In the genomic region with DNA sequence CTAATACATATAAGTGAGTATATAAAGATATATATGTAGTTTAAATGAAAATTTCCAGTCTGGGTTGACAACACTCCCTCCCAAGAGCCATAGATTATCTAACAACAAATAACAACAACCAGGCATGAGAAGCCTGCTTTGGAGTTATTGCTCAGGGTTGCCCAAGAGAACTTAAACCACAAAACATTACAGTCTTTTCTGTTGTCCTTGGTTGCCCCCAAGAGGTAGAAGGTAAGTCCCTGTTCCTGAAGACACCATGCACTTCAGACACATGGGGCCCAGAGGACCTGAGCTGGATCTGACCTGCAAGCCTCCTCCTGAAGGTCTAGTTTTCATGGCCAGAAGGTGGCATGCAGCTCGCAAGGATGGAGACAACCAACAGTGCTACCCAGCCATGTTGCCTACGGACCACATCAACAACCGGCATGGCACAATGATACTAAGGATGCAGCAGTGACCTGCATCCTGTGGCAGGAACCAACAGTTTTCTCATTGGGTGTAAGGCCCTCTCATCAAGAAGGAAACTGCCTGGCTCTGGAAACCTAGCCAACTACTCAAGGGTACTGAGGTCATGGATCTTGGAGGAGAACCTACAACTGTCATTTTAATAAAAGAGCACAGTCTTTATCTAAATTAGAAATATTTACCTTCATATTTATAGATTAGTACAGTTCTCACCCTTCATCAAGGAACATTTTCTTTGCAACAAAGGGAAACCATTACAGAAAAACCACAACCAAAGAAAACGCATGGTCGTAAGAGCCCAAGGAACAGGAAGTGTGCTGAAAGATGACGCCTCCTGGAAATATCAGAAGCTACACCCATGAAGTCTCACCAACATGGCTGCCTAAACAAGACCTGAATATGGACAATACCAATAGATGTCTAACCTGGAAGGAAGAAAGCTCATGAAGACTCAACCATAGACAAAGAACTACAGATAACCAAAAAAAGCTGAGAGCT, we compare ENCODE assay signal across 28 mouse cellular contexts. TPM values are rescaled to one million over a fixed set of nuclear protein-coding genes. Genes with fewer than 3 reads are reported as not detected.
DNase-seq lines count a peak whose midpoint lies in the region; ATAC-seq and TF ChIP-seq lines count a peak whose summit lies in the region.
"Had no signal": no experiment of that assay in that cellular context is flagged by ENCODE, and none has a peak within 500 bp of the region (broad histone marks: within the 10 kb centered on the region; RNA-seq: fewer than 3 reads in every experiment).

No protein-coding gene starts in this region.

- H3K4me1 ChIP-seq in liver, postnatal 0 days (ENCODE audit: insufficient read depth) = no peaks in the 10 kb centered on the region
- H3K4me1 ChIP-seq in liver, embryonic 12.5 days = peaks cover 6% of the 10 kb centered on the region; the same call in 1 of the 2 replicates
- H3K4me1 ChIP-seq: embryonic facial prominence, embryonic 13.5 days; neural tube, embryonic 12.5 days had no signal

- H3K4me3 ChIP-seq in liver, postnatal 0 days (ENCODE audit: low read depth, low read length) = no peak overlapping the region
- H3K4me3 ChIP-seq in liver, embryonic 12.5 days = no peak overlapping the region
- H3K4me3 ChIP-seq: embryonic facial prominence, embryonic 13.5 days; heart, embryonic 13.5 days; limb, embryonic 10.5 days; lung, embryonic 15.5 days; neural tube, embryonic 12.5 days had no signal

- no peak overlapping the region for H3K4me2 ChIP-seq in liver, postnatal 0 days (ENCODE audit: low read depth, low read length)
- H3K4me2 ChIP-seq in liver, embryonic 12.5 days = no peak overlapping the region
- H3K4me2 ChIP-seq: embryonic facial prominence, embryonic 13.5 days; heart, embryonic 13.5 days; liver, embryonic 11.5 days; lung, embryonic 15.5 days; midbrain, embryonic 11.5 days; neural tube, embryonic 12.5 days had no signal

- H3K36me3 ChIP-seq in liver, postnatal 0 days (replicated peaks; ENCODE audit: insufficient read depth, low read length) = no peaks in the 10 kb centered on the region
- H3K36me3 ChIP-seq in liver, embryonic 12.5 days = no peaks in the 10 kb centered on the region
- H3K36me3 ChIP-seq: embryonic facial prominence, embryonic 13.5 days; heart, embryonic 13.5 days; limb, embryonic 10.5 days; lung, embryonic 15.5 days; neural tube, embryonic 12.5 days had no signal

- ATAC-seq in liver, postnatal 0 days = no peak
- no peak for ATAC-seq in liver, embryonic 12.5 days
- ATAC-seq in granulocyte monocyte progenitor cell, adult 5-6 weeks (replicated peaks; ENCODE audit: poor library complexity, severe bottlenecking) = peak; percentile 52
- ATAC-seq: forebrain, embryonic 16.5 days; hindbrain, postnatal 0 days had no signal

- intact Hi-C loops in left cerebral cortex, postnatal 36 days (cut with DNase I) = no loop called here

- no peak overlapping the region for H3K27ac ChIP-seq in liver, postnatal 0 days (ENCODE audit: low read depth)
- no peak overlapping the region for H3K27ac ChIP-seq in liver, embryonic 12.5 days
- H3K27ac ChIP-seq: embryonic facial prominence, embryonic 13.5 days; heart, embryonic 13.5 days; hindbrain, postnatal 0 days; limb, embryonic 10.5 days; lung, embryonic 15.5 days; macrophage; neural tube, embryonic 12.5 days had no signal

- no peak overlapping the region for H3K9ac ChIP-seq in liver, postnatal 0 days (replicated peaks)
- H3K9ac ChIP-seq in liver, embryonic 12.5 days = no peak overlapping the region
- H3K9ac ChIP-seq: embryonic facial prominence, embryonic 13.5 days; heart, embryonic 13.5 days; lung, embryonic 15.5 days; neural tube, embryonic 12.5 days had no signal

- 70% methylated on average over 6 of the region's 6 CpGs for WGBS in liver, postnatal 0 days (ENCODE audit: insufficient replicate concordance)
- WGBS in liver, embryonic 12.5 days (ENCODE audit: insufficient replicate concordance) = 62% methylated on average over 6 of the region's 6 CpGs

- 0 out of 2 replicates have a peak, but pooled peaks cover 3% of the 10 kb centered on the region for H3K27me3 ChIP-seq in liver, postnatal 0 days (ENCODE audit: insufficient read depth, low read length)
- peaks cover 27% of the 10 kb centered on the region for H3K27me3 ChIP-seq in liver, embryonic 12.5 days (replicated peaks)
- H3K27me3 ChIP-seq: embryonic facial prominence, embryonic 13.5 days; neural tube, embryonic 12.5 days had no signal

- DNase-seq in liver, postnatal 0 days = no peak
- peak; percentile 47 to 52 for DNase-seq in CD8-positive naive resting alpha-beta T cell, adult 2 months (ENCODE audit: low read depth in 2 of 2, low spot score in 2 of 2)
- DNase-seq in thymus, postnatal 14 days = peak; percentile 56
- no peak for DNase-seq in adrenal gland, postnatal 36 days
- no peak for DNase-seq in kidney, adult 18-20 months
- DNase-seq in left cerebral cortex, postnatal 36 days (ENCODE audit: low spot score in 2 of 2) = no peak
- DNase-seq: adrenal gland, adult 2 months; cerebellum, adult 9-11 months; kidney, adult 2 months; kidney, postnatal 25 days had no signal

- TF ChIP-seq CTCF in liver, postnatal 0 days (IDR thresholded peaks at IDR 0.05; ENCODE audit: low read depth) = peak; percentile 18; the same call in 1 of the 2 replicates

- TF ChIP-seq EP300 in liver, postnatal 0 days (IDR thresholded peaks at IDR 0.05; ENCODE audit: low read depth) = no peak

- H3K9me3 ChIP-seq in liver, postnatal 0 days (ENCODE audit: low read length) = no peaks in the 10 kb centered on the region
- H3K9me3 ChIP-seq in liver, embryonic 12.5 days (replicated peaks) = no peaks in the 10 kb centered on the region
- H3K9me3 ChIP-seq: embryonic facial prominence, embryonic 13.5 days; heart, embryonic 13.5 days; limb, embryonic 10.5 days; lung, embryonic 15.5 days; neural tube, embryonic 12.5 days had no signal

RNA-seq across cellular contexts. Expression of gene Enthd1, which starts 9.8 kb away (rescaled TPM):
- polyA plus RNA-seq in liver, postnatal 0 days (2015; fragmentation: Nextera tagmentation; extraction: Ambion mirVana) = not detected in 2 replicates
- polyA plus RNA-seq in liver, embryonic 12.5 days (2016; fragmentation: Nextera tagmentation; extraction: Ambion mirVana) = not detected in 2 replicates
- not detected in 2 replicates for total RNA-seq in granulocyte monocyte progenitor cell, adult 5-6 weeks (2014; fragmentation: Nextera tagmentation)
- not detected in 2 replicates for total RNA-seq in granulocyte monocyte progenitor cell, adult 5-6 weeks (2017)
- total RNA-seq in adrenal gland, postnatal 36 days (2021) = not detected
- not detected for total RNA-seq in left cerebral cortex, postnatal 36 days (2021)
- total RNA-seq: adrenal gland, adult 2 months; gastrocnemius, postnatal 4 days; hematopoietic stem cell, adult 5-6 weeks; hindbrain, postnatal 0 days; layer of hippocampus, adult 8-10 months; left cerebral cortex, adult 18-20 months; MEL; monocyte, adult 5-6 weeks had no signal
- polyA plus RNA-seq: adrenal gland, adult 2 months; embryonic facial prominence, embryonic 13.5 days; forebrain, embryonic 16.5 days; heart, embryonic 13.5 days; hindbrain, postnatal 0 days; kidney, adult 2 months; limb, embryonic 10.5 days; liver, embryonic 11.5 days; lung, embryonic 15.5 days; macrophage; midbrain, embryonic 11.5 days; neural tube, embryonic 12.5 days had no signal

RNA-seq across cellular contexts. Expression of gene Grap2, which starts 17.3 kb away (rescaled TPM):
- polyA plus RNA-seq in liver, postnatal 0 days (2015; fragmentation: Nextera tagmentation; extraction: Ambion mirVana) = 12.1 and 13.3 TPM in 2 replicates
- 28.9 and 29.0 TPM in 2 replicates for polyA plus RNA-seq in liver, embryonic 12.5 days (2016; fragmentation: Nextera tagmentation; extraction: Ambion mirVana)
- total RNA-seq in granulocyte monocyte progenitor cell, adult 5-6 weeks (2014; fragmentation: Nextera tagmentation) = not detected in 2 replicates
- total RNA-seq in granulocyte monocyte progenitor cell, adult 5-6 weeks (2017) = 0.21 TPM in 1 of 2 replicates, not detected in the other
- total RNA-seq in adrenal gland, postnatal 36 days (2021) = under 1 TPM; 0.70 to 0.76 TPM
- total RNA-seq in left cerebral cortex, postnatal 36 days (2021) = under 1 TPM; 0.35 to 0.50 TPM
- polyA plus RNA-seq: forebrain, embryonic 16.5 days had no signal

Comparison
In these comparisons a context has a peak if more than half of its experiments do, and no peak if none do; other contexts are left out.
1. DNase-seq: peak in CD8-positive naive resting alpha-beta T cell, adult 2 months (2 of 2) and thymus, postnatal 14 days (single experiment); none in liver, postnatal 0 days (single experiment), adrenal gland, postnatal 36 days (0 of 2), kidney, adult 18-20 months (single experiment) and left cerebral cortex, postnatal 36 days (0 of 2).